Mouse (Mus musculus) ES-E14 (cell line): ENCODE measurements around the gene Arhgef1. TPM values are rescaled to one million over a fixed set of nuclear protein-coding genes. Genes with fewer than 3 reads are reported as not detected.

ENCODE experiments used
- DNase-seq: peaks from one replicate; pipeline ENCODE4 v3.0.0-alpha.2; 2013; ENCODE audit warnings: low read depth, low spot score
- H3K27ac ChIP-seq: 2 replicates; pipeline ENCODE4 v1.5.1; 2012; ENCODE audit warnings: low read depth, mild to moderate bottlenecking, low read length, moderate library complexity, mixed read lengths; ENCODE audit not compliant: poor library complexity, insufficient read depth, severe bottlenecking
- H3K36me3 ChIP-seq: 2 replicates; pipeline ENCODE4 v1.6.1; 2012; ENCODE audit warnings: mild to moderate bottlenecking, low read length, moderate library complexity, mixed read lengths; ENCODE audit not compliant: control insufficient read depth, poor library complexity, insufficient read depth, severe bottlenecking
- H3K4me1 ChIP-seq, 2 experiments: fragments of 150-350 bp in 1 of 2; sonication (generic) in 1 of 2; 2 replicates each; pipeline ENCODE4 v1.6.1; 2012; ENCODE audit warnings: low read length in 2 of 2, mild to moderate bottlenecking in 1 of 2, mixed read lengths in 1 of 2; ENCODE audit not compliant: control insufficient read depth in 2 of 2, insufficient read depth in 2 of 2, poor library complexity in 1 of 2
- H3K4me3 ChIP-seq, 2 experiments: fragments of 150-350 bp in 1 of 2; sonication (generic) in 1 of 2; 2 replicates each; pipeline ENCODE4 v1.5.1; 2012; ENCODE audit warnings: low read length in 2 of 2, low read depth in 1 of 2, mild to moderate bottlenecking in 1 of 2, mixed read lengths in 1 of 2; ENCODE audit not compliant: insufficient read depth in 1 of 2, poor library complexity in 1 of 2, severe bottlenecking in 1 of 2
- H3K9ac ChIP-seq: 2 replicates; pipeline ENCODE4 v1.6.1; 2012; ENCODE audit warnings: low read depth, mild to moderate bottlenecking, low read length, mixed read lengths; ENCODE audit not compliant: poor library complexity, insufficient read depth, severe bottlenecking
- H3K9me3 ChIP-seq: fragments of 150-350 bp; sonication (generic); 2 replicates; pipeline ENCODE4 v1.6.1; 2012; ENCODE audit warnings: low read depth, mild to moderate bottlenecking, low read length; ENCODE audit not compliant: control insufficient read depth, insufficient read depth
- CHD2 ChIP-seq: IDR thresholded peaks from 2 replicates; pipeline ENCODE4 v1.6.1; 2014; ENCODE audit warnings: mild to moderate bottlenecking, low read depth, low read length, inconsistent platforms
- HCFC1 ChIP-seq: IDR thresholded peaks from 2 replicates; pipeline ENCODE4 v1.6.1; 2012; ENCODE audit warnings: low read length, inconsistent platforms, borderline replicate concordance; ENCODE audit not compliant: insufficient read depth
- MAFK ChIP-seq: IDR thresholded peaks from 2 replicates; pipeline ENCODE4 v1.6.1; 2014; ENCODE audit warnings: mild to moderate bottlenecking, low read depth, low read length, inconsistent platforms; ENCODE audit not compliant: insufficient read depth
- ZC3H11A ChIP-seq: IDR thresholded peaks from 2 replicates; pipeline ENCODE4 v1.6.1; 2012; ENCODE audit warnings: low read depth, mild to moderate bottlenecking, inconsistent platforms, low read length, borderline replicate concordance
- ZNF384 ChIP-seq: IDR thresholded peaks from 2 replicates; pipeline ENCODE4 v1.6.1; 2012; ENCODE audit warnings: low read depth, low read length, inconsistent platforms
- in situ Hi-C, 2 experiments: fragments of 600-800 bp; cut with MboI; formaldehyde crosslinking; loops; one replicate each; pipeline ENCODE4 v1.15.1; 2025; ENCODE audit warnings: low sequenced_read_pairs in 2 of 2, inconsistent platforms in 1 of 2; ENCODE audit not compliant: unreplicated experiment in 2 of 2
- total RNA-seq: library from RNA; depleted of rRNA; stranded (reverse); fragments of 300-350 nt; gene quantifications from 2 replicates; pipeline ENCODE4 v1.2.3, GENCODE M21; 2012; rRNA removed

The Arhgef1 gene
- total RNA-seq, 1 experiment, result 32.1 TPM

DNA sequence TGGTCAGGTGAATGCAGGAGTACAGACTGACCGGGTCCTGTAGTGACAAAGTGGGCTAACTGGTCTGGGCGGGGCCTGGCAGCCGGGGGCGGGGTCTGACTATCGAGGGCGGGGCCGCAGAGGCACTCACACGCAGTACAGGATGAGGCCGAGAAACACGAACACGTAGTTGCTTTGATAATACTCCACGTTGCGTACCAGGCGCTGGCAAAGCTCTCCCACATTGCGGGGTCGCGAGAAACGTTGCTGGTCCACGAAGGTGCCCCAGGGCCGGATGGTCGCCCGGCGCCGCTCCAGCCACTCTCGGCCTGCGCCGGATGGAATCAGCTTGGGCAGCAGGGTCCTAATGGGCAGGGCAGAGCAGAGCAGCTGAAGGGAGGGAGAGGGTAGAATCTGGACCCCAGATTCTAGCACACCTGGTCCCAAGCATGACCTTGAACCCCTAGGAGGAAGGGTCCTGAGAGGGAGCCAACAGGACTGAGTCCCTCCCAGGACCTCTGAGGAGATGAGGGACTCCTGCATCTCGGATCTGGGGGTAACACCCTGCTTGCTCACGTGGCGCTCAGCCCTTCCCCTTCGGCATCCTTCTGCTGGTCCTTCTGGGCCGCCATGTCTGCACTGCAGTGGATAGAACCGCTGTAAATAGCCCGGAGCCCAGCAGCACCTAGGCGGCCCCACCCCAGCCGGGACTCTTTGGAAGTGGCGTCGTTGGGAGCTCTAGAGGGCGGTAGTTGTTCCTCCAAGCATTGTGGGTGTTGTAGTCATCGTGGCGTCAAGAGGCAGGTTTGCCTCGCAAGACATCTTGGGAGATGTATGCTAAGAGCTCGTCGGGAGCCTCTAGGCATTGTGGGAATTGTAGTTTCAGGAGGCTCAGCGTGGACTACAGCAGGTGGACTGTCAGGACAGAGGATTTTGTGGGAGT lies 69.5 kb downstream of the Arhgef1 start, which contains the start of gene Rabac1:
Gene Rabac1, minus strand, starts transcription at position 783 of the 922 bp plus-strand sequence.
- in situ Hi-C loops, result loop anchor here in 1 of 2 experiments (25.0 kb wide), 1 partner anchor 360 kb away; the partner anchor contains the start of gene Phldb3
- TF ChIP-seq CHD2 (no peak), HCFC1 (peak; percentile 99)
- Histone ChIP-seq H3K9ac (peak within 1 kb of the TSS; percentile 83), H3K36me3 (peaks cover 5% of the 10 kb centered on the region; the same call in 1 of the 2 replicates), H3K4me3 (peak within 1 kb of the TSS; percentile 83 to 90), H3K27ac (peak within 1 kb of the TSS; percentile 44; the same call in 1 of the 2 replicates), H3K4me1 (peaks cover 0 to 6% of the 10 kb centered on the region in 2 experiments; a peak in 1 of 4 replicates), H3K9me3 (no peaks in the 10 kb centered on the region)
- peak; percentile 92 for DNase-seq

DNA sequence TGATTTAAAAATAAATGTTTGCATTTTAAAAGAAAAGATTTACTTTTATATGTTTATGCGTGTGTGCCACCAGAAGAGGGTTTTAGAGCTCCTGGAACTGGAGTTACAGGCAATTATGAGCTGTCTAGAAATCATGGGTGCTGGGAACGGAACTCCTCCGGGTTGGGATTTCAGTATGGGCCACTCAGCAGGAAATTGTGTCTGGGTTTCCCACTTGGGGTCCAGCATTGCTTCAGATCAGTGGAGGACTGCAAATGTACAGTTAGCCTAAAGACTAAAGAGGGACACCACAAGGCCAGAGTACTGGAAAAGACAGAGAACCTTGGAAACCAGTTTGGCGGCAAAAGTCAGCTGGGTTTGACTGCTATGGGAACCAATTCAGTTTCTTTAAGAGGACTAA lies 70.5 kb downstream of the Arhgef1 start:
- DNase-seq, result no peak
- Histone ChIP-seq H3K9me3 (no peaks in the 10 kb centered on the region), H3K9ac (no peak overlapping the region), H3K27ac (no peak overlapping the region), H3K4me3 (no peak overlapping the region), H3K4me1 (peaks cover 0 to 6% of the 10 kb centered on the region in 2 experiments; a peak in 1 of 4 replicates), H3K36me3 (peaks cover 9% of the 10 kb centered on the region; the same call in 1 of the 2 replicates)
- TF ChIP-seq HCFC1, result no peak
- TF ChIP-seq ZNF384, result no peak
- TF ChIP-seq MAFK, result no peak
- TF ChIP-seq CHD2, result no peak
- no peak for TF ChIP-seq ZC3H11A
- in situ Hi-C loops, result loop anchor here in 1 of 2 experiments (25.0 kb wide), 1 partner anchor 361 kb away; the partner anchor contains the start of gene Phldb3

DNA sequence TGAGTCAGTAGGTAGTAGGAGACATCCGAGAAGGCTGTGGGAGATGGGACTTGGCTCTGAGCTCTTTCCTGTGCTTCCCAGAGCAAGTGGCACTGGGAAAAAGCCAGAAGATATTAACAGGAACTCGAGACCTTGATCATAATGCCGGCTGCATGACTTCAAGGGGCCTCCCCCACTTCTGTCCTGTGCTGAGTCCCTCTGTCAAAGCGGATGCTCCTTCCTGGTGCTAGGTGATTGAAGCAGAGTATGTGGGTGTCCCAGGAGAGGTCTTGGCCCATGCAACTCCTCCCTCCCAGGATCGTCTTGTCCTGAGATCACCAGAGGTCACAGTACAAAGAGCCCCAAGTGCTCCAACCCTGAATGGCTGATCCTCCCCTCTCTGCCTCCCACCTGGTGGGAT lies 71.2 kb downstream of the Arhgef1 start:
- DNase-seq, result no peak
- Histone ChIP-seq H3K9ac (no peak overlapping the region), H3K4me3 (no peak overlapping the region), H3K27ac (no peak overlapping the region), H3K36me3 (peaks cover 11% of the 10 kb centered on the region; the same call in 1 of the 2 replicates), H3K4me1 (peaks cover 0 to 6% of the 10 kb centered on the region in 2 experiments; a peak in 1 of 4 replicates), H3K9me3 (no peaks in the 10 kb centered on the region)
- TF ChIP-seq CHD2, result no peak
- TF ChIP-seq ZC3H11A, result no peak
- no peak for TF ChIP-seq HCFC1
- no peak for TF ChIP-seq MAFK
- TF ChIP-seq ZNF384, result no peak
- in situ Hi-C loops, result loop anchor here in 1 of 2 experiments (25.0 kb wide), 1 partner anchor 362 kb away; the partner anchor contains the start of gene Phldb3

DNA sequence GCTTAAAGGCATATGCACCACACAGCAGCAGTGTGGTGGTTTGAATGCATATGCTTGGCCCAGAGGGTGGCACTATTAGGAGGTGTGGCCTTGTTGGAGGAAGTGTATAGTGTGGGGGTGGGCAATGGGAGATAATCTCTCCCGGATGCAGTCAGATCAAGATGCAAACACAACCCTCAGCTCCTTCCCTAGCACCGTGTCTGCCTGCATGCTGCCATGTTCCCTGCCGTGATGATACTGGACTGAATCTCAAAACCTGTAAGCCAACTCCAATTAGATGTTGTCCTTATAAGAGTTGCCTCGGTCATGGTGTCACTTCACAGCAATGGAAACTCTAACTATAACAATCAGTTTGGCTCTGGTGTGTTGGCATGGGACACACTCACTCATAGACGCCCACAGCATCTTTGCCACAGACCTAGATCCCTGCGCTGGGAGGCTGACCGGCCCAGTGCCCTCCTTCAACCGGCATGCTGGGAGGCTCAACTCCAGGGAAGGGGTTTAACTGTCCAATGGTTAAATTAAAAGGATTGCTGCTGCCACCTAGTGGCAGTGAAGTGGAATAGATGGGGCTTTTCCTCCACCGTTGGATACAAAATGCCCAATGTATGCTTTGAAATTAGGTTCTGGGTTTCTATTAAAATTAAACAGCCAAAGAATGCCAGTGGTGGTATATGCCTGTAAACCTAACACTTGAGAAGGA lies 72.3 kb downstream of the Arhgef1 start:
- DNase-seq, result peak; percentile 60
- H3K9ac ChIP-seq, result no peak overlapping the region
- in situ Hi-C loops, result loop anchor here in 1 of 2 experiments (25.0 kb wide), 1 partner anchor 363 kb away; the partner anchor contains the start of gene Phldb3
- TF ChIP-seq CHD2, result no peak
- no peak for TF ChIP-seq ZNF384
- no peak for TF ChIP-seq HCFC1
- no peak for TF ChIP-seq ZC3H11A
- no peak for TF ChIP-seq MAFK
- no peaks in the 10 kb centered on the region for H3K9me3 ChIP-seq
- no peak overlapping the region for H3K27ac ChIP-seq
- H3K4me1 ChIP-seq, result peaks cover 0 to 6% of the 10 kb centered on the region in 2 experiments; a peak in 1 of 4 replicates
- peaks cover 12% of the 10 kb centered on the region; the same call in 1 of the 2 replicates for H3K36me3 ChIP-seq
- no peak overlapping the region for H3K4me3 ChIP-seq

Other genes with a start within 250 kb of the Arhgef1 start
- gene Tex101, start 226.2 kb upstream of the Arhgef1 start, total RNA-seq, result 9.5 and 10.0 TPM in 2 replicates
- gene BC049730, start 193.7 kb upstream of the Arhgef1 start, total RNA-seq, result not detected in 2 replicates
- gene Gm4763, start 176.0 kb upstream of the Arhgef1 start, total RNA-seq, result not detected in 2 replicates
- gene Cd177, start 142.6 kb upstream of the Arhgef1 start, total RNA-seq, result 0.22 TPM in 1 of 2 replicates, not detected in the other
- 0.89 and 1.6 TPM in 2 replicates for gene Ceacam10, start 125.7 kb upstream of the Arhgef1 start, total RNA-seq
- 4.6 and 6.7 TPM in 2 replicates for gene Gm9844, start 40.7 kb upstream of the Arhgef1 start, total RNA-seq
- 0.18 TPM in 1 of 2 replicates, not detected in the other for gene Lypd4, start 33.0 kb upstream of the Arhgef1 start, total RNA-seq
- 0.53 and 0.54 TPM in 2 replicates for gene Dmrtc2, start 32.9 kb upstream of the Arhgef1 start, total RNA-seq
- gene Rps19, start 18.5 kb upstream of the Arhgef1 start, total RNA-seq, result 2,686 and 2,786 TPM in 2 replicates
- gene Cd79a, start 5.5 kb upstream of the Arhgef1 start, total RNA-seq, result 1.3 and 1.5 TPM in 2 replicates
- not detected in 2 replicates for gene Gm4881, start 41.6 kb downstream of the Arhgef1 start, total RNA-seq
- 212 and 328 TPM in 2 replicates for gene Rabac1, start 69.8 kb downstream of the Arhgef1 start, total RNA-seq
- gene Atp1a3, start 103.0 kb downstream of the Arhgef1 start, total RNA-seq, result 21.2 and 37.0 TPM in 2 replicates
- gene Grik5, start 169.4 kb downstream of the Arhgef1 start, total RNA-seq, result 10.0 and 10.7 TPM in 2 replicates
- 15.1 and 18.9 TPM in 2 replicates for gene Zfp574, start 169.7 kb downstream of the Arhgef1 start, total RNA-seq